In the genomic region with DNA sequence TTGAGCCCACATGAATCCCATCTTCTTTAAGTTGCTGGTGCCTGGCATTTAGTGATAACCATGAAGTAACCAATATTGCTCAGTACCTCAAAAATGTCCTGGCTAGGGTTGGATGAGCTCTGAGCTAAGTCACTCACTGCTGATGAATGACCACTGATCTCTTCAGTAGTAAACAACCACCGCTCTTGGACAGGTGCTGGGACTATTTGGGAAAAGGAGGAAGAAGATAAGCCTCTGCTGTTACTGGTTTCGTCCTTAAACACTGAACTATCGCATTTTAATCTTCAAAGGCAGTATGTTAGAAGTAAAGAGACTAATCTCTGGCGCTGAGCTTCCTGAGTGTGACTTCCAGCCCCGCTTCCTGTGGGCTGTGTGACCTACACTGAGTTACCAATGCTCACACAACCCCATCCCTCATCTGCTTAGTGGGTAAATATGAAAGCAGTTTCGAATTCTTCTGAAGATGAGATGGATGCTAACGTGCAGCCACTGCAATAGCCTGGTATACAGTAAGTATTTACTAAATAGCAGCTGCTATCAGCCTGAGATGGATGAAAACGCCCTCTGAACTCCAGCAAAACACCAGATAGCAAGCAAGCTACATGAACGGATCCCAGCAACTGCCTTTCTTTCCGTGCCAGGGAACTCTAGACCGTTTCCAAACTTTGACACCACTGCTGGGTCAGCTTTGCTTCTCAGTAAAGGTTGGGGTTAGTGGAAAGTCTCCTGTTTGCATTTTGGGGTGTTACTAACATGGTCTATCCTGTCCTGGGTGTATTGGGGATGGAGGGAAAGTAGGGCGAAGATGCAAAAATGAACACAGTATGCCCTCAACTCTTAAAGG, we compare ENCODE assay signal across 13 mouse cellular contexts. TPM values are rescaled to one million over a fixed set of nuclear protein-coding genes. Genes with fewer than 3 reads are reported as not detected.
DNase-seq lines count a peak whose midpoint lies in the region; ATAC-seq lines count a peak whose summit lies in the region.
"Had no signal": no experiment of that assay in that cellular context is flagged by ENCODE, and none has a peak within 500 bp of the region (broad histone marks: within the 10 kb centered on the region; RNA-seq: fewer than 3 reads in every experiment).

No protein-coding gene starts in this region.

- H3K27ac ChIP-seq in limb, embryonic 11.5 days (replicated peaks; ENCODE audit: low read depth, low read length), result no peak overlapping the region
- H3K27ac ChIP-seq in limb, embryonic 10.5 days, result no peak overlapping the region
- H3K27ac ChIP-seq in liver, embryonic 15.5 days (replicated peaks), result peak overlapping the region; percentile 29; the same call in 1 of the 2 replicates
- H3K27ac ChIP-seq: embryonic facial prominence, embryonic 12.5 days had no signal

- ATAC-seq in limb, embryonic 11.5 days (ENCODE audit: insufficient number of reproducible peaks, low FRiP score, low TSS enrichment, low read depth), result no peak
- peak; percentile 81 for ATAC-seq in activated CD4-positive, CD25-positive, alpha-beta regulatory T cell, adult 4 months
- no peak; the same call in 1 of the 2 replicates for ATAC-seq in liver, embryonic 15.5 days (ENCODE audit: insufficient read depth)
- ATAC-seq: forebrain, embryonic 16.5 days had no signal

- H3K9me3 ChIP-seq in limb, embryonic 11.5 days (ENCODE audit: control insufficient read depth, low read length), result no peaks in the 10 kb centered on the region
- H3K9me3 ChIP-seq in limb, embryonic 10.5 days (replicated peaks), result no peaks in the 10 kb centered on the region
- no peaks in the 10 kb centered on the region for H3K9me3 ChIP-seq in liver, embryonic 15.5 days (replicated peaks)
- H3K9me3 ChIP-seq: embryonic facial prominence, embryonic 12.5 days had no signal

- peak; percentile 14 for DNase-seq in limb, embryonic 11.5 days (ENCODE audit: low spot score)
- DNase-seq in limb, embryonic 10.5 days (ENCODE audit: low spot score), result no peak
- peak; percentile 76 for DNase-seq in thymus, postnatal 0 days (ENCODE audit: low spot score)
- DNase-seq in cerebellum, adult 8-10 months, result no peak
- no peak for DNase-seq in cerebellum, adult 9-11 months
- no peak for DNase-seq in layer of hippocampus, postnatal 25 days (ENCODE audit: extremely low spot score in 1 of 2, low spot score in 1 of 2)
- DNase-seq: cerebellum, adult 11-12 months had no signal

- H3K36me3 ChIP-seq in limb, embryonic 11.5 days (ENCODE audit: control insufficient read depth, insufficient read depth, low read length), result no peaks in the 10 kb centered on the region
- no peaks in the 10 kb centered on the region for H3K36me3 ChIP-seq in limb, embryonic 10.5 days
- no peaks in the 10 kb centered on the region for H3K36me3 ChIP-seq in liver, embryonic 15.5 days (replicated peaks)
- H3K36me3 ChIP-seq: embryonic facial prominence, embryonic 12.5 days had no signal

- no peak overlapping the region for H3K4me2 ChIP-seq in limb, embryonic 11.5 days (ENCODE audit: low read depth, severe bottlenecking)
- no peak overlapping the region; the same call in 1 of the 2 replicates for H3K4me2 ChIP-seq in liver, embryonic 15.5 days
- H3K4me2 ChIP-seq: embryonic facial prominence, embryonic 12.5 days had no signal

- H3K4me3 ChIP-seq in limb, embryonic 11.5 days (ENCODE audit: low read depth, low read length), result no peak overlapping the region
- H3K4me3 ChIP-seq in limb, embryonic 10.5 days, result no peak overlapping the region
- no peak overlapping the region for H3K4me3 ChIP-seq in liver, embryonic 15.5 days (replicated peaks)
- H3K4me3 ChIP-seq: embryonic facial prominence, embryonic 12.5 days had no signal

- H3K4me1 ChIP-seq in limb, embryonic 11.5 days (ENCODE audit: control insufficient read depth, insufficient read depth, low read length), result no peaks in the 10 kb centered on the region
- H3K4me1 ChIP-seq in limb, embryonic 10.5 days, result no peaks in the 10 kb centered on the region
- peaks cover 11% of the 10 kb centered on the region for H3K4me1 ChIP-seq in liver, embryonic 15.5 days (replicated peaks)
- H3K4me1 ChIP-seq: embryonic facial prominence, embryonic 12.5 days had no signal

- H3K27me3 ChIP-seq in limb, embryonic 11.5 days (ENCODE audit: control insufficient read depth, insufficient read depth, low read length), result no peaks in the 10 kb centered on the region
- no peaks in the 10 kb centered on the region for H3K27me3 ChIP-seq in limb, embryonic 10.5 days (ENCODE audit: low read depth, poor library complexity, severe bottlenecking)
- H3K27me3 ChIP-seq in liver, embryonic 15.5 days, result no peaks in the 10 kb centered on the region
- H3K27me3 ChIP-seq: embryonic facial prominence, embryonic 12.5 days had no signal

- 86% methylated on average over 12 of the region's 12 CpGs for WGBS in limb, embryonic 11.5 days
- 87% methylated on average over 12 of the region's 12 CpGs for WGBS in limb, embryonic 10.5 days
- WGBS in liver, embryonic 15.5 days (ENCODE audit: insufficient replicate concordance), result 21% methylated on average over 12 of the region's 12 CpGs

- H3K9ac ChIP-seq in limb, embryonic 11.5 days (ENCODE audit: low read length), result no peak overlapping the region
- no peak overlapping the region for H3K9ac ChIP-seq in liver, embryonic 15.5 days
- H3K9ac ChIP-seq: embryonic facial prominence, embryonic 12.5 days had no signal

RNA-seq across cellular contexts. Expression of a gene that starts 44.4 kb away (rescaled TPM):
- not detected in 2 replicates for polyA plus RNA-seq in limb, embryonic 11.5 days (2014; fragmentation: Nextera tagmentation; extraction: Ambion mirVana)
- polyA plus RNA-seq in limb, embryonic 10.5 days (2016; fragmentation: Nextera tagmentation; extraction: Ambion mirVana), result not detected in 2 replicates
- 1 to 10 TPM in 1 of 2 experiments, not detected in 1; 1.5 TPM for polyA plus RNA-seq in activated CD4-positive, CD25-positive, alpha-beta regulatory T cell, adult 4 months (2017; shearing (Covaris generic))
- not detected in 2 replicates for polyA plus RNA-seq in liver, embryonic 15.5 days (2015; fragmentation: Nextera tagmentation; extraction: Ambion mirVana)
- polyA plus RNA-seq in thymus, postnatal 0 days (2015; fragmentation: Nextera tagmentation; extraction: Ambion mirVana), result not detected in 2 replicates
- not detected for total RNA-seq in layer of hippocampus, postnatal 25 days (2021)
- total RNA-seq: layer of hippocampus, postnatal 14 days had no signal
- polyA plus RNA-seq: embryonic facial prominence, embryonic 12.5 days; forebrain, embryonic 16.5 days; heart, embryonic 14.5 days had no signal

Comparison
In these comparisons a context has a peak if more than half of its experiments do, and no peak if none do; other contexts are left out.
1. DNase-seq: peak in limb, embryonic 11.5 days (single experiment) and thymus, postnatal 0 days (single experiment); none in limb, embryonic 10.5 days (single experiment), cerebellum, adult 8-10 months (single experiment), cerebellum, adult 9-11 months (single experiment) and layer of hippocampus, postnatal 25 days (0 of 2).